Mouse (Mus musculus) lung, adult 18-20 months (tissue): Measurements from ENCODE around the gene Ccni.

Source experiments
- DNase-seq, 2 experiments: peaks; one replicate each; pipeline ENCODE4 v3.0.0; 2022; ENCODE audit warnings: mixed read lengths in 2 of 2

Gene Ccni

DNA sequence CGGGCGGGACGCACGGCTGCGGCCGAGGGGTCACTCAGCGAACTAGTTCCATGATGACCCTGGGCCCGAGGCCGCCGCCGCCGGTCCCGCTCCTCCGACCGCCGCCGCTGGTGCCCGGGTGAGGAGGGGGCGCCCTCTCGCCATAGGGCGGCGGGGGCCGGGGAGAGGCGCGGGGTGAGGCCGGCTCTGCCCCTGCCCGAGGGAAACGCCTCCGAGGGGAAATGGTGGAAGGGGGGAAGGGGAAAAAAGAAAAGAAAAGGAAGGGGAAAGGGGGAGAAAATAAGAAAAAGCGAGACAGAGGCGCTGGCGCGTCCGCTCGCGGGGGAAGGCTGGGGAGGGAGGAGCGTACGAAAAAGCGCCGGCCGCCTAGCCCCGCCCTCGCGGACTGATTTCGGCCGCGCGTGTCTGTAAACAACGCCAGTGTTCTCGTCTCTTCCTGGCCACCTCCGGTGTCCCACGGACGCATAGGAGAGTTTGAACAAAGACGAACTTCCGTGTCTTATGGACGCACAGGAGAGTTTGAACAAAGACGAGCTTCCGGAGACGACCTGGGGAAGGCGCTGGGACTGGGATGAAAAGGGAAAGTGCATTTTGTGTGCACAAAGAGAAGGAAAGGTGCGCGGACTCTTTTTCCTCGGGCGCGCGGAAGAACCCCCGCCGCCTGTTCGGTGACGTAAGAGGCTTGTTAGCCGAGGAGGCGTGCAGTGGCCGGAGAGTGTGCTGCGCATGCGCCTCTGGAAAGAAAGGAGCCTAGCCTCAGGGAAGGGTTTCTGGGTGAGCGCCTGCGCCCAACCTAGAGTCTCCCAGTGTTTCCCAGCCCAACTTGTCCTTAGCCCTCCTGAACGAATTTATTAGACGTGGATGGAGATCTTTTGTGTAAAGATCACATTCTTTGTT is at the start of gene Ccni, which contains the start of gene 2010109A12Rik:
Gene Ccni (minus strand): TSS at position 387 of the 897 bp plus-strand sequence.
Gene 2010109A12Rik (plus strand): TSS at position 410 of the 897 bp plus-strand sequence.
- peak; percentile 94 for DNase-seq

DNA sequence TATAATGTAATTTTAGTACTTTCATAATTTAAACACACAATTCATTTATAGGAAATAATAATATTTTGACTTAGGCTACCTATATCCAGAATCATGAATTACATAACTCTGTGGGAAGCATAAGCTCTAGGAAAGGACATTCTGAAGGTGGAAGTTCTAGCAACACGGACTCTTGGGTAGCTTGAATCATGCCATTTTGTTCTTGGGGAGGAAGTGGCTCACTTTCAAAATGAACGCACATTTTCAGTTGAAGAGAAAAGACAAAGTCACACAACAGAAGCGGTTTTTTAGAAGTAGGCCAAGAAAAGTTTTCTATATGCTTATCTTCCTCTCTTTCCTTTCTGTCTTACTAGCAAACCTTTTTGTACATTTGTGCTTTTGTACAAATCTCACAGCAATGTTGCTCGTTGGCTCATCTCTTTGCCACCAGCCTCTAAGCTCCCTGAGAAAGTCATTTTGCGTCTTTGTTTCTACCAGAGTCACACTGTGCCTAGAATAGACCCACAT is 49.5 kb upstream of the Ccni start:
- no peak for DNase-seq

DNA sequence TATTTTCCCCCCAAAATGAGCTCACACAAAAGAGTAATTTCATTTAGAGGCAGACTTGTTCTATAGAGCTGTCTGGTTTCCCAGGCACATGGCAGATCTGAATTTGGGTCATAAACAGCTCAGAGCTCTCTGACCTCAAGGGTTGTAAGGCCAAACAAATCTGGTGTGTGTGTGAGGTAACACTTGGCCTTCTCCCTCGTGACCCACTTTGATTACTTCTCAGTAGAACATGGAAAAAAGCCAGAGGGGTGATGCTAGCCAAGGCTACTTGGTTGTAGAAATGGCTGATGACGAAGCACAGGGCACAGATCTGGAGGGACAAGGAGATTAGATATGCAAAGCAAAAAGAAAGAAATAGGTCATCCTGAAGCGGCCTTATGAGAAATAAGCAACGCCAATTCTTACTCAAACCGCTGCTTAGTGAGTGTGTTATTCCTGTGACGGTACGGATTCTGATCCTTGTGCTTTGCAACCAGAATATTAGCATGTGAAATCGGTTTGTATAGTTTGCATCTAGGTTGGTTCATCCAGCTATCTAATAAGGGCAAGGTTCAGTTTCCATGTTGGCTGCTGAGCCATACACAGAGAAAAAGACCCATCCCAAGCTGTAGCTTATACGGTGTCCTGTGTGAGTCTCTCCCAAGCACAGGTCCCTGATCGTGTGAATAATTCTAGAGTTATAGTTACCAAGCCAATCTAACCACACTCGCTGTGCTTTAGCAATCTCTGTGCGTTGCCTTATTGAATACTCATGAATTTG is 44.9 kb upstream of the Ccni start:
- peak; percentile 52 to 74 for DNase-seq

DNA sequence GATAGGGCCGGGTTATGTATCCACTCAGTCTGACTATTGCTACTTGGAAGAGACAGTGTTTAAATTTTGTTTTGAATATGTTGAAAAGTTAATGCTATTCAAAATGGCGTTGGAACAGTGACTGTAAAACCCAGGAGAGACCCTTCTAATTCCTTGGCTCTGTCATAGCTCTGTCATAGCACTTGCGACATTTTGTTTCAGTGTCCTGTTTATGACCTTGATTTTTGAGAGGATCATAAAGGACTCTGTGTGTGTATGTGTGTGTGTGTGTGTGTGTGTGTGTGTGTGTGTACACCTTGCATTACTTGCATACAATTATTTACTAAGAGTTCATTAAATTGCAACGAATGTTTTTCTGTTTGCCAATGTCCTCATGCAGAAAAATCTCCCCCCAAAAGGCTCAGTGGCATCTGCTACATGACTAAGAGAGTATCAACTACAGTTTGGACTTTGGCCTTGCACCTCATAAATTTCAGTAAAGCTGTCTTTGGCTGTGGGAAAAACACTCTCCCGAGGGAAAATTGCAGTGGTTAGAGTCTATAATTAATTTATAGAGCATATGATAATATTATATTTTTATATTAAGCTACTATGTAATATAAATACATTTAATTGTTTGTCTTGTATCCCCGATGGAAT is 43.8 kb upstream of the Ccni start:
- no peak for DNase-seq

DNA sequence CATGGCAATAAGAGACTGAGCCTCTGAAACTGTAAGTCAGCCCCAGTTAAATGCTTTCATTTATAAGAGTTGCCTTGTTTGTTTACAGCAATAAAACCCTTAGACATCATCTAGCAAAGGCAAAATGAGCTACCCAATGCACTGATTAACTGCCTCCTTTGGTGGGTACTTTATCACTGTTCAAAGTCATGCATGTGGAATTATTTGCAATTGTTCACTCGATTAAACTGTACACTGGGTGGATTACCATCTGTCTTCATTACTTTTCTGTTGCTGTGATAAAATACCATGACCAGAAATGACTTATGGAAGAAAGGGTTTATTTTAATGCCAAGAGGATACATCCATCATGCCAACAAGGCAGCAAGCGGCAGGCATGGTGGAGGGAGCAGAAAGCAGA is 39.0 kb upstream of the Ccni start:
- no peak for DNase-seq

DNA sequence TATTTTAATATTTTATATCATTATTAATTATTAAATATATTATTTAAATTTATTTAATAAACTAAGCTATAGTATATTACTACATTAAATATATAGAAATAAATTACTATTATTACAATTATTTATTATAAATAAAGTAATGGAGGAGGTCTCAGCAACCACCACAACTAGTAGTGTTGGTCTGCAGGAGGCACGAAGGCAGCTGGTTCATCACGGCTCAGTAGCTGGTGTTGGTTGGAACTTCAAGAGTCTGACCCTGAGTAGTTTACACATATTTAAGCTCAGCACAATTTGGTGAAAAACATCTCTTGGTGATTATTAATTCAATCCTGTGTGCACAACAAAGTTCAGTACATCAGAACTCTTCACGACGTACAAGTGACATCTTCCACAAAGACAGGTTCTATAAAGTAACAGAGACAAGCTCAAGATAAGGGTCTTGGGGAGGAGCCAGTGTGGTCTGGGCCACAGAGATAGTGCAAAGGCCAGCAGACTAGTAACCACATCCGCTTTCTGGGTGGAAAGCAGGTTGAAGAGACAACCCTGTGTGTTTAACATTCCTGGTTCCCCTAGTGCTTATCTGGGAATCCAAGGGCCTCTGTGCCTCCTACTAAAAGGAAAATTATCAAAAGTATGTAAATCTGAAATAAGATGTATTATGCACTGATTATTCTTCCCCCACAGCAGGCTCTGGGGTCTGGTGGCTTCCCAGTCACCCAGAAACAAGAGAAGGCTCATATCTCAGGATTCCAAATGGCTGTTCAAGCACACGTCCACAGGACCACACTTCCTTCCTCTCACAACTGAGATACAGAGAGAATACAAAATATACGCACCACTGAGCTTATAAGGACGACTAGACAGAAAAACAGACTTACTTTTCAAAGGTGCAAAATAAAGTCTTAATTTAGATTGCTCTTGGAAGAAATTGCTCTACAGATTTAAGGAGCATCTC is 33.6 kb upstream of the Ccni start:
- DNase-seq: no peak

DNA sequence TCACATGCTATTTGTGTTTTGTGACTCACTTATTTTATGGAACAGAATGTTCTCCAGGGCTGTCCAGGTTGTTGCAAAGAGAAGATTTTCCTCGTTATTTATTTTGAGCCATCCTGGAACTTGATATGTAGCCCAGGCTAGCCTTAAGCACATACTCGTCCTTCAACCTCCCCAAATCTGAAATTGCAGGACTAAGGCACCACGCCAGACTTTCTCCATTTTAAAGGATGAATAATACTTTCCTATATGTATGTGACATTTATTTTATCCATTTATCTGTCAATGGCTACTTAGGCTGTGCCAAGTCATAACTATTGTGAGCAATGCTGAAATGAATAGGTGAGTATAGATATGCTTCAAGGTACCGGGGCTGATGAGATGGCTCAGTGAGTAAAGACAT is 30.2 kb upstream of the Ccni start:
- no peak for DNase-seq

DNA sequence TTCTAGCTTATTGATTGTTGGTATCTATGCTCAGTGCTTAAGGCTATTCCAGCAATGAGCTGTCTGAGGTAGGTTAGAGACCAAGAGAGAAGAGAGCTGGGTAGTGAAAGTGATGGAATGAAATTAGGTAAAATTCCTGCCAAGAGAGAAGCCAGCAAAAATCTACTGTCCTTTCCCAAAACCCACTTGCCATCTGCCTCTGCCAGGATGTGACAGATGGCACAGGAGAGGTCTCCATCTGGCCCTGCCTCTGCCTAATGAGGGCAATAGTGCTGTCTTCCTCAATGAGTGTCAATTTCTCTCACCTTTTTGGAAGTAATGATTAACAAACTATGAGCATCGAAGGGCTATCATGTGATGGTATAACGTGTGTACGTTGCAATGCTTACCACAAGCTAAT is 29.6 kb upstream of the Ccni start:
- no peak for DNase-seq

DNA sequence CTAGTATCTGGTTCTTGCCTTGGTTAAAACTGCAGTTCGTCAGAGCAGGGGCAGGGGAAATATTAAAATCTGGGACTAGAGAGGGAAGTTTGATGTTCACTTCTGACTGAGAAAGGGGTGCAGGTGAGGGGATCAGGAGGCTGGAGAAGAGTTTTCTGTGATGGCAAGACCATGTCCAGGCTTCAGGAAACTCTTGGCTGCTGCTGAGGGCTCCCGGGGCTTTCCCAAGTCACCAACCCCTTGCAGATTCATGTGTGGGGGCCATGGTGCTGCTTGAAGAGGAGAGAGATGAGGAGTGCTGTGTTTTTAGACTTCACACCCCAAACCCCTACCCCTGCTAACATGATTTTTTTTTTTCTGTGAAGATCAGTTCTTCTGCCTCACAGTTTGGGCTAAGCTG is 28.3 kb upstream of the Ccni start:
- no peak for DNase-seq

DNA sequence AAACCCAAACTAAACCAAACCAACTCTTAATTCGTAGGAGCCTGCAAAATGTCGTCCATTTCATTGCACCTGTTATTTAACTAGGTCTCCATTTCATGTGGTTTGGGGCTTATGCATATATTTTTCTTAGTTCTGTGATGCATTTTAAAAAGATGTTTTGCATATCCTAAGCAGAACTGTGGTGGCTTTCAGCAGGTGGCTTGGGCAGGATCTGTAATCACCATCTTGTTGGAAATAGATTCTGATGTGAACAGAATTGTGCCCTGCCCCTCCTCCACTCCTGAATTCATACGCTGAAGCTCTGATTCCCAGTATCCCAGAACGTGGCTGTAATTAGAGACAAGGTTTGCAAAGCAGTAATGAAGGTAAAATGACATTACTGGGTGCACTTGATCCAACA is 27.8 kb upstream of the Ccni start:
- no peak for DNase-seq

DNA sequence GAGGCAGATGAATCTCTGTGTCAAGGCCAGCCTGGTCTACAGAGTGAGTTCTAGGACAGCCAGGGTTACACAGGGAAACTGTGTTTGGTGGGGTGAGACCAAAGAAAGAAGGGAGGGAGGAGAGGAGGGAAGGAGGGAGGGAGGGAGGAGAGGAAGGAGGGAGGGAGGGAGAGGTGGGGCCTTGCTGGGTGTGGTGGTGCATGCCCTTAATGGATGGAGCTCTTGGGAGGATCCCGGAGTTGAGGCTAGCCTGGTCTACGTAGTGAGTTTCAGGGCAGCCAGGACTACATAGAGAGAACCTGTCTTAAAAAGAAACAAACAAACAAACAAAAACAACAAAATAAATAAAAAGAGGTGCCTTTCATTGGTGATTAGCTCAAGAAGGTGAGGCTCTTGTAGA is 26.5 kb upstream of the Ccni start:
- DNase-seq: no peak

DNA sequence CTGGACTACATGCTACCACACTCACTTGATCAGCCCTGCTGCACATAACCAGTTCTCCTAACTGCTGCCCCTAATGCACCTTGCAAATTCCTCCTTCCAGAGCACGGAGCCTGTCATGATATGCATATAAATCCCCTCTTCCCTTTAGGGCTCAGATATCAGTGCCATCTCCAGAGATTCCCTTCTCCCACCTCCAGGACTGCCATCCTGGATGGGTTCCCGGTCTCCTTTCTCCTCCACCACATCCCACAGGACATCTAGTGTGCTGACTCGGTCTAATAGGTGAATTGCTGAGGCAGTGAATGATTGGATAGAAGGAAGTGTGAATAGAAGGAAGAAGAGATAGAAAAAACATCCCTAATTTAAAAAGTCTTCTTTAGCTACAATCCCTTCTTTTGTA is 25.4 kb upstream of the Ccni start:
- DNase-seq: no peak

DNA sequence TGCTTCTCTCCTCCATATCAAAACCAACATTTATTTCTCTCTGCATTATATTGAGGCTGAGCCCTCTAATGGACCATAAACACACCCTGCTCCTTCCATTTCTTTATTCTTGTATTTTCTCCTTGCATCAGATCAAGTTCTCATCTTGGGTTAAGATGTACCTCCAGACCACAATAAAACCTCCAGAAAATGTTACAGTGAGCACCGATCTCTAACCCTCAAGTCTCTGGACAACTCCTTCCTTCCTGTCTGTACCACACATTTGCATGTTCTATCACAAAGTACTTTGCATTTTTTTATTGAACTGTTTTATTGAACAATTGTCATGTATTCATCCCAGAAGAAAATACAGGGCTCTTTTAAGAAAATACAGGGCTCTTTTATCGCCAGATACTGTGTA is 23.2 kb upstream of the Ccni start:
- DNase-seq: no peak

DNA sequence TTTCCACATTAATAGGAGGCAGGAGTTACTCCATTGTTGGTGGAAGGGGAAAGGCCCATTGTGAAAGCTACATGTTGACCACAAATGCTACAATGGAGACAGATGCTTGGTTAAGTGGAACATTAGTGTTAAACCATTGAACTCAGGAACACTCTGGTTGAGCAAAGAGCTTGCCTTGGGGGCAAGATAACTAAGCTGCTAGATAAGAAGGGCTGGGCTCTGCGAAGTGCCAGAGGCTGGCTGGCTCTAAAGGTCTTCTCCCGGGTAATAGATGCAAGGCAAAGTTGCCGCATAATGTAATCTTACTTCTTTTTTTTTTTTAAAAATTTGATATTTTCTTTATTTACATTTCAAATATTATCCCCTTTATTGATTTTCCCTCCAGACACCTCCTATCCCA is 20.9 kb upstream of the Ccni start:
- no peak for DNase-seq

DNA sequence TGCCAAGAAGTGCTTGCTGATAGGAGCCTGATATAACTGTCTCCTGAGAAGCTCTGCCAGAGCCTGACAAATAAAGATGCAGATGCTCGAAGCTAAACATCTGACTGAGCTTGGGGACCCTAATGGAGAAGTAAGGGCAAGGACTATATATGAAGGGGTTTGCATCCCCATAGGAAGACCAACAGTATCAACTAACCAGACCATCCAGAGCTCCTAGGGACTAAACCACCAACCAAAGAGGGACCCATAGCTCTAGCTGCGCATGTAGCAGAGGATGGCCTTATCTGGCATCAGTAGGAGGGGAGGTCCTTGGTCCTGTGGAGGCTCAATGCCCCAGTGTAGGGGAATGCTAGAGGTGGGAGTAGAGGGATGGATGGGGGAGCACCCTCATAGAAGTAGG is 18.3 kb upstream of the Ccni start:
- no peak for DNase-seq

DNA sequence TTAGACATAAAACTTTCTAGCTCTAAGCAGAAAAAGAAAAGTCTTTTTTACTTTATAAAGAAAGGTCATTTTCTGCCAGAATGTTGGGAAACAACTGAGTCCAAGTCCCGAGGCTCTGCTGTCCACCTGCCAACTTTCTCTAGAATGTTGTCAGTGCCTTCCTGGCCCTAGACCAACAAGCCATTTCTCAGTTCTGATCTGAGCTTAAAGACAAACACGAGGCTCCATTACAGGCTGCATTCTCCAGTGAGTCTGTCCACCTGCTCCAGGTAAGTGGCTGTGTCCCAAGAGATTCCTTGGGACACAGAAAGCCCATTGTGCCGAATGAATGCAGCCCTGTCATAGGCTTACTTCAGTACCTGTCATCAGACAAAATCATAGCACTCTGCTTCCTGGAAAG is 15.4 kb upstream of the Ccni start:
- DNase-seq: peak; percentile 15 to 40

DNA sequence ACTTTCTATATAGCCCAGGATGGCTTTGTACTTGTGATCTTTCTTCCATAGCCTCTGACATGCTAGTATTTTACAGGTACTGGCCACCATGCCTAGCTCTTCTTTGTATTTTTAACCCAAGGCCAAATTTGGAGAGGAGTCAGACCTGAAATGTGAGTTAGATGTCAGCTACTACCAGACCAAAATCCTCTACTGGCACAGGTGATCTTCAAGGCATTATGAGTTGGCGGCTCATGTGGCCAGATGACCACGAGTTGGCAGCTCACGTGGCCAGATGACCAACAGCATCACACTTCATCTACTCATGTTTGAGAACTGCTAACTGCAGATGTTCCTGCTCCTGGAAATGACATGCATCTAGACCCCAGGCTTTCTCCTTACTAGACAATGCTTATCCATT is 12.1 kb upstream of the Ccni start:
- no peak for DNase-seq

DNA sequence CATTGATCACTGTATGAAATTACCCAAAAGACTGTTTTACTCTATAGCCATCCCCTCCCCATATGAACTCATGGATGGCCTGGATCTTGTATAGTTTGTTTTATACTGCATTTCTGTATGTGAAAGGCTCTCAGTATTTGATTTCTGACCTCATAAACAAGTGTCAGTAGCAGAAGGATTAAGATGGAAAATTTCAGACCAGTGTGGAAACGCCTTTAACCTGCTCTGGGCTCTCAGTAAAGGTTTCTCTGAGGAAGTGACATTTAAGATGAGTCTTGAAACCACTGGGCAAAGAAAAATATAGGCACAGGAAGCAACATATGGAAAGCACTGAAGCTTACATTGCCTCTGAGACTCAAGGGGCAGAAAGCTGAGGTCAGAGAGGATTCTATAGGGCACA is 1.3 kb upstream of the Ccni start:
- no peak for DNase-seq

DNA sequence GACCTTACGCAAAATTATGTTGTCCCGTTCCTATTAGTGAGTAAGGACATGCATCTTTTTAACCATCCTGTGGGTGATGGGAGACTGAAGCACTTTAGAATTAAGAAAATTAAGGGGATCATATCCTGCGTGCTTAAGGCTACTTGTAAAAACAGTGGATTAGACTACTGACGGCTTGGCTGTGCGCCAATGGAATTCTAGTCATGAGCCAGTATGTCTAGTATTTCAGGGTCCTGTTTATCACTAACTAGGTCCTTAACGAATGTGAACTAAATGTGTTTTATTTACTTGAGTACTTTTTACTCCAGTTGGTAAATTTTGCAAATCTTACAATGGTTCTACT is 682 bp upstream of the Ccni start:
- DNase-seq: peak; percentile 39 to 56

DNA sequence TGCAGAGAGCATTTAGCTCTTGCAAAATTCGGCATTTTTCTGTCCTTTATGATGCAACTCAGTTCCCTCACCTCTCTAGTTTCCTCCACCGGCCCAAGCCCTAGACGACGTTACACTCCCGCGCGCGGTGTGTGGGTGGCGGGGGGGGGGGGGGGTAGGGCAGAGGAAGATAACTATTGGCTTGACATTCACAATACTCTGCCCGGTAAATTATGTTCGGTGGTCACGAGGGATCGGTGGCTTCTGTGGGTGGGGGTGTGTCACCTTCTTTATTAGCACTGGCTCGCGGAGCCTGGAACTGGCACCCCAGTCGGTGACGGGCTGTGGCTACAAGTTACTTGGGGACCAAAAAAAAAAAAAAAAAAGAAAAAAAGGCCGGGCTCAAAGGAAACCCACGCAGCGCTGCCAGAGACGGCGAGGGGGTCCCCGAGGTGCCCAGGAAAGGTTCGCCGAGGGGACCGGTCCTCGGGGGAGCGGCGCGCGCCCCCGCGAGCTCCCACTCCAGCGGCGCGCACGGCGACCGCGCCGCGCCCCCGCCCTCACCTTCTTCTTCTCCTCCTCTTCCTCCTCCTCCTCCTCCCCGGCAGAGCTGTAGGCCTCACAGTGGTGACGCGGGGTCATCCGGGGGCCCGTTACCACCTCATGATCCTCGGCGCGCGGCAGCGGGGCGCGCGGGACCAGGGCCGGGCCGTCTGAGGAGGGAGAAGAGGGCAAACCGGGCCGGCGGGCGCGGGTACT is 755 bp downstream of the Ccni start:
- peak; percentile 62 to 69 for DNase-seq

DNA sequence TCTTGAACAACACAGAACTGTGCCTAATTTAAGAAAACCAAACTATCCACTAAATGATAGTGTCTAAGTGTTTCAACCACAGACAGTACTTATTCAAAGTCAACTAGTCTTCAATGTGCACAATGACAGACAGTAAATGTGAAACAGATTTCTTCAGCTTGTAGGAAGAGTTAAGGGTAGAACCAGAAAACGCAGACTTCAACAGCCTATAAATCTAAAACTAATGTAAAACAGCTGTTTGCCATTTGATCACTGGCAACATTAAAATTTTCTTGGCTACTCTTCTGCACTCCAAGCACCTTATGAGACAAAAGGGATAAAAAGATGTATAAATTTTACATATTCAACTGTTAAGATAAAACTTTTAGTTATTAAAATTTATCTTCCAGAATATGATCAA is 5.1 kb downstream of the Ccni start:
- no peak for DNase-seq

DNA sequence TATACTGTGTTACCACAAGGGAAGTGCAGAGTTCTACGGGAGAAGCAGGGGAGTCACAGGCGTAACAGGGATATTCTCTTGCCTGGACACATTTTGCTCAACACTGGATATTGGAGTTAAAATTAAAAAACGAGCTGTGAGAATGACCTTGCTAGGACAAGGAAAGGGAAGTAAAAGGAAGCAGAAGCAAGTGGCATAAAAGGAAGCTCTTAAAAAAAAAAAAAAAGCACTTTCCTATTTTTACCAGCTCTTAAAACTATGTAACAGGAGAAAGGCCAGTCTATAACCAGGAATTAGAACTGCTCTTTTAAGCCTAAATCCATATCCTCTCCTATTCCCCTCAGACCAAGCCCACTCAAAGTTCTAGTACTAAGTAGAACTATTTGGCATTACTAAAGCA is 8.1 kb downstream of the Ccni start:
- DNase-seq: no peak
